Mouse (Mus musculus) forebrain, embryonic 14.5 days (tissue): ENCODE measurements at regions not wholly inside any gene's neighbourhood (a gene's known extent, or its start where the extent isn't known, plus 50 kb on each side); places are given as distances from the start of the nearest gene placed in this dataset.
A peak's percentile ranks its signal among the peaks of the same experiment; 100 is the strongest.

Experiments used
- ATAC-seq: fragments of 200-750 bp; cut with Nextera tagmentation; 2 replicates; pipeline ENCODE4 v1.8.0; 2017; ENCODE audit warnings: mild to moderate bottlenecking, moderate library complexity
- DNase-seq: peaks from one replicate; pipeline ENCODE4 v3.0.0-alpha.2; 2015; ENCODE audit warnings: low spot score
- H3K27ac ChIP-seq: fragments of 300-500 bp; sonication (generic); 2 replicates; pipeline ENCODE4 v1.5.1; 2014; ENCODE audit warnings: low read depth, mild to moderate bottlenecking, control low read depth, low read length, moderate library complexity
- H3K27me3 ChIP-seq: fragments of 300-500 bp; sonication (generic); replicated peaks from 2 replicates; pipeline ENCODE4 v1.6.1; 2014; ENCODE audit warnings: low read length, control low read depth, mixed read lengths; ENCODE audit not compliant: control insufficient read depth, insufficient read depth
- H3K36me3 ChIP-seq: fragments of 300-500 bp; sonication (generic); 2 replicates; pipeline ENCODE4 v1.6.1; 2014; ENCODE audit warnings: low read length, control low read depth; ENCODE audit not compliant: control insufficient read depth, insufficient read depth
- H3K4me1 ChIP-seq: fragments of 300-500 bp; sonication (generic); 2 replicates; pipeline ENCODE4 v1.6.1; 2014; ENCODE audit warnings: antibody characterized with exemption, low read length, control low read depth; ENCODE audit not compliant: control insufficient read depth, insufficient read depth
- H3K4me2 ChIP-seq: fragments of 300-500 bp; sonication (generic); 2 replicates; pipeline ENCODE4 v1.6.1; 2014; ENCODE audit warnings: mild to moderate bottlenecking, control low read depth, low read length
- H3K4me3 ChIP-seq: fragments of 300-500 bp; sonication (generic); 2 replicates; pipeline ENCODE4 v1.5.1; 2014; ENCODE audit warnings: low read depth, low read length, control low read depth
- H3K9ac ChIP-seq: fragments of 300-500 bp; sonication (generic); 2 replicates; pipeline ENCODE4 v1.6.1; 2014; ENCODE audit warnings: mild to moderate bottlenecking, low read length, control low read depth, moderate library complexity
- H3K9me3 ChIP-seq: fragments of 300-500 bp; sonication (generic); replicated peaks from 2 replicates; pipeline ENCODE4 v1.6.1; 2016; ENCODE audit warnings: low read length, control low read depth, mixed read lengths; ENCODE audit not compliant: control insufficient read depth
- WGBS: fragments of 180-500 bp; shearing (Covaris S2); extraction: QIAGEN DNeasy Blood & Tissue Kit; methylation state at CpG from one replicate; pipeline ENCODE4 v1.1.7; 2014; 5-methylcytosine and 5-hydroxymethylcytosine counted together

DNA sequence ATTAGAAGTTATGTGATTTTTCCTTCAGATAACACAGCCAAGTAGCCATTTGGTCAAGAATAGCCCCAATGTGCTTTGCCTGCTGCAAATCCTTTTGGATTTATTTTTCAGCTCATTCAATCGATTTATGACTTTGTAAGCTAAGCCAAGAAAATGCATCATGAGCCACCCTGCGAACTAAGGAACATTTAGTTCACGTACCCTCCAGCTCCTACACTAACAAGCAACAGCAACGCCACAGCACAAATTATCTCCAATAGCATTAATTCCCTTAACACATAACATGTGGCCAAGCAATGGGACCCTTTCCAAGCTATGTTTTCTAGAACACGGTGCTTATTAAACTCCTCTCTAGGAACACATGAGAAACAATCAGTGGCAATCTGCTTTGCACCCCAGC, 392.4 kb upstream of the Intu start:
- DNase-seq (peak; percentile 14), ATAC-seq (no peak)
- Histone ChIP-seq H3K4me1 (no peaks in the 10 kb centered on the region), H3K36me3 (no peaks in the 10 kb centered on the region), H3K27me3 (no peaks in the 10 kb centered on the region), H3K9me3 (no peaks in the 10 kb centered on the region), H3K9ac (no peak overlapping the region), H3K4me3 (no peak overlapping the region), H3K27ac (no peak overlapping the region), H3K4me2 (no peak overlapping the region)
- 86% methylated on average over 5 of the region's 5 CpGs for WGBS

DNA sequence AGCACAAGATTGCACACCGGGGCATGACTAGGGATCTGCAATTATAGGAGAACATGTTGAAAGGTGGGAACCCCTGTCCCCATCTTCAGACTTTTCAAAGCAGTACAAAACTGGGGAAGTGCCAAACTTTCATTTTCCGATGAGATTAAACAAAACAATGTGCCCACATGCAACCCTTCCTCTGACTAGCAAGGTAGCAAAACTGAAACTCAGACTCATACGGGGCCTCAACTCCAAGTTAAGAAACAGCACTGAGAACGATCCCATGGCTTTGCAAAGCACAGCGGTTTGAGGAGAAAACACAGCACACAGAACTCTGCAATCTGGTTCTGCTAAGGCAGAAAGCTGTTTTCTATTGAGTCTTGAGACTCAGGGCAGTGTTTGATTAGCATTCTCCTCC, 388.9 kb upstream of the Intu start:
- no peak overlapping the region for H3K4me3 ChIP-seq
- DNase-seq (no peak), ATAC-seq (no peak)
- no peak overlapping the region for H3K4me2 ChIP-seq
- 89% methylated on average over 5 of the region's 5 CpGs for WGBS
- H3K27ac ChIP-seq: no peak overlapping the region
- H3K36me3 ChIP-seq: no peaks in the 10 kb centered on the region
- no peak overlapping the region for H3K9ac ChIP-seq
- H3K27me3 ChIP-seq: no peaks in the 10 kb centered on the region
- no peaks in the 10 kb centered on the region; the same call in 1 of the 2 replicates for H3K9me3 ChIP-seq
- no peaks in the 10 kb centered on the region for H3K4me1 ChIP-seq

DNA sequence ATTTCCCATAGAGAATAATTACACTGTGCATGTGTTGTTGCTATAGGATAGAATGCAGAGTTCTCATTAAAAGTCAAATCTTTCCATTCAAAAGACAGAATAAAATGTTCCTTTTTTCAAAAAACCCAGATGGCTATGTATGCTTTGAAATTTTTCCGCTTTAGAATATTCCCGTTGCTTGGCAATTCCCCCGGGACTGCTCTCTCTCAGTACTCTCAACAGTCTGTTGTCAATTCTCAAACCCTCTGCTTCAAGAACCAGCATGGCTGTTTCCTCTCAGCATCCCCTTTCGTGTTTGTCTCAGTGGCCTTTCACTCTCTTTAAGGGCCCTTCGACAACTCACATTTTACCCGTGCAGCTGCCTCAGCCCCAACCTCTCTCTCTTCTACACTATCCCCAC, 372.5 kb upstream of the Intu start:
- 72% methylated on average over 6 of the region's 6 CpGs for WGBS
- Histone ChIP-seq H3K4me2 (no peak overlapping the region), H3K4me3 (no peak overlapping the region), H3K27me3 (no peaks in the 10 kb centered on the region), H3K27ac (no peak overlapping the region), H3K9me3 (no peaks in the 10 kb centered on the region), H3K36me3 (no peaks in the 10 kb centered on the region), H3K4me1 (no peaks in the 10 kb centered on the region), H3K9ac (no peak overlapping the region)
- peak; percentile 54 for DNase-seq
- ATAC-seq: no peak

DNA sequence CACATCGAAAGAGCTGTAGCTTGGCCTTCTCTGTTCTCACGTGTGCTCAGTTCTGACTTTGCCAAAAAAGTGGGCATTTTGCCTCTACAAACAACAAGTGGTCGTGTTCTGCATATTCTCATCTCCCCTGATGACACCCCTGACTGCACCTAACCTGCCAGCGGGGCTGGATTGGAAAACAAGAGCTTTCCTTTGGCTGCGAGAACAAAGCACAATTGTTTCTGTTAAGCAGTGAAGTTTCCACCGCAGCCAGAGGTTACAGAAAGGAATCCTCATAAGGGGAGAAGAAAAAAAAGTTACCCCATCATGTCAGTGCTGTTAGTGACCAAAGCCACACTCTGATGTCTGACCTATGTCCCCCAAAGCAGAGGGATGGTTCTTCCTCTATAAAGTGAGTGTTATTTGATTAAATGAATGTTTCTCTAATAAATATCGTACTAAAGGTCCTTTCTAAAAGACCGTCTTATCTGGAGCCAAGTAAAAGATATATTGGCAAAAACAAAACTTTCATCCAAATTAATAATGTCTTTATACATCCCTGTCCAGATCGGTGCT, 371.4 kb upstream of the Intu start:
- Histone ChIP-seq H3K4me3 (no peak overlapping the region), H3K27me3 (no peaks in the 10 kb centered on the region), H3K9ac (no peak overlapping the region), H3K36me3 (no peaks in the 10 kb centered on the region), H3K4me2 (no peak overlapping the region), H3K27ac (no peak overlapping the region), H3K9me3 (no peaks in the 10 kb centered on the region), H3K4me1 (no peaks in the 10 kb centered on the region)
- DNase-seq (no peak), ATAC-seq (no peak)
- WGBS: 58% methylated on average over 9 of the region's 9 CpGs

DNA sequence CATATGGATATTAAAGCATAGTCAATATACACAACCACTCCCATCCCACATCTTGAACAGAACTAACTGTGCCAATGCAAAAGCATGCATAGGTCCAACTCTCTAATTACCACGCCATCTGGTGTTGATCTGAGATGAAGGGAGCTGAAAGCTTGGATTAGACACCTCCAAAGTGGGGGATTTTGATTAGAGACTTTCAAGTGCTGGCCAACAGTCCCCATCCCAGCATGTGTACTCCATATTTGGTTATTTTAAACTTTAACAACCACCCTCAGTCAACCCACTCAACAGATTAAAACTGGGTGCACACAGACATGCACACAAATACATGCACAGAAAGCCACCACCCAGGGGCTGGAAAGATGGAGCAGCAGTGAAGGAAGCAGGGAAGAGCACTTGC, 366.9 kb upstream of the Intu start:
- H3K4me3 ChIP-seq: no peak overlapping the region
- no peaks in the 10 kb centered on the region for H3K9me3 ChIP-seq
- peak; percentile 68 for DNase-seq
- peak; percentile 71; the same call in 1 of the 2 replicates for ATAC-seq
- H3K27ac ChIP-seq: no peak overlapping the region
- no peak overlapping the region for H3K9ac ChIP-seq
- WGBS: 82% methylated on average over 1 of the region's 1 CpGs
- H3K27me3 ChIP-seq: no peaks in the 10 kb centered on the region
- H3K4me1 ChIP-seq: no peaks in the 10 kb centered on the region
- H3K36me3 ChIP-seq: no peaks in the 10 kb centered on the region
- no peak overlapping the region for H3K4me2 ChIP-seq

DNA sequence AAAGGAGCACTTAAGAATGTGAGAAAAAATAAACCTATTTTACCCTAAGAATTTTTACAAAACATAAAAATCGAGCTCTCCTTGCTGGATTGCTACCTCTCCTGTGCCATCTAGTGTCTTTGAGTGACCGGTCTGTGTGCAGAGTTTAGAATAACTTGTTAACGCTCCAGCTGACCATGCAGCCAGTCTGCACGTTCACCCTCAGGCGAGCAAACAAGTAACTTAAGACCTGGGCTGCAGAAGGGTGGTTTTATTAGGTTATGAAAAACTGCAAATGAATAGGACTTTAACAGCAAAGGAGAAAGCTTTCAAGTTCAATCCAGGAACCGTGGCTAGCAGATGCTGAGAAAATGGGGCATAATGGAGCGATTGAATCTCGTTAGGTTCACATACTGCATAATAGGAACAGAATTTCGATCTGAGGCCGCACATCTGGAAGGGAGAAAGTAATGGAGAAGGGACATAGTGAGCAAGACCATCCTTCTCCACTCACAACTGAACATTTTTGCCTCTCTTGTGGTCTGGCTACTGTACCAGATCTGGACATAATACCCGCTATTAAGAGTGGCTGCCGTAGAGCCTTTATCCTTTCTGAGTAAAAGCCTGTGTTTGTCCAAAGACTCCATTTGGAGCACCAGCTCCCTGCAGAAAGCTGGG, 363.0 kb upstream of the Intu start:
- H3K4me3 ChIP-seq: no peak overlapping the region
- WGBS: 38% methylated on average over 12 of the region's 12 CpGs
- H3K27me3 ChIP-seq: no peaks in the 10 kb centered on the region
- no peaks in the 10 kb centered on the region for H3K9me3 ChIP-seq
- H3K4me1 ChIP-seq: no peaks in the 10 kb centered on the region
- H3K9ac ChIP-seq: no peak overlapping the region
- DNase-seq: no peak
- no peak overlapping the region for H3K4me2 ChIP-seq
- no peak overlapping the region for H3K27ac ChIP-seq
- H3K36me3 ChIP-seq: no peaks in the 10 kb centered on the region
- 0 out of 2 replicates have a peak, but pooled peaks have one; percentile 31 for ATAC-seq

DNA sequence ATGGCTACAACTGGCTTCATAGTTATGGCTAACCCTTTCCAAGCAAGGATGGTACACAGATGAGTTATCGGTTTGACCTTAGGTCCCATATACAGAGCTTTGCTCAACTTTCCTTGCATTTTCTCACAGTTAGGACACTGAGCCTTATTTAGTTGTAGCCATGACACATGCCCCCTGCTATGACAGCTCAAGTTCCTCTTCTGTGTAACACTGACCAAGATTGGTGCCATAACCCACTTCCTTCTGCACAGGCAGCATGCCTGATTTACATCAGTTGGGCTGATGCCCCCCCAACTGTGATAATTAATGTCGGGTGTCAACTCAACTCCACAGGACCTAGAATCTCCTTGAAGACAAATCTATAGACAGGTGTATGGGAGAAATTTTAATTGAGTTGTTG, 361.5 kb upstream of the Intu start:
- Histone ChIP-seq H3K9me3 (no peaks in the 10 kb centered on the region), H3K36me3 (no peaks in the 10 kb centered on the region), H3K9ac (no peak overlapping the region), H3K4me3 (no peak overlapping the region), H3K27me3 (no peaks in the 10 kb centered on the region), H3K27ac (no peak overlapping the region), H3K4me2 (no peak overlapping the region), H3K4me1 (no peaks in the 10 kb centered on the region)
- 91% methylated on average over 2 of the region's 2 CpGs for WGBS
- no peak for ATAC-seq
- no peak for DNase-seq

DNA sequence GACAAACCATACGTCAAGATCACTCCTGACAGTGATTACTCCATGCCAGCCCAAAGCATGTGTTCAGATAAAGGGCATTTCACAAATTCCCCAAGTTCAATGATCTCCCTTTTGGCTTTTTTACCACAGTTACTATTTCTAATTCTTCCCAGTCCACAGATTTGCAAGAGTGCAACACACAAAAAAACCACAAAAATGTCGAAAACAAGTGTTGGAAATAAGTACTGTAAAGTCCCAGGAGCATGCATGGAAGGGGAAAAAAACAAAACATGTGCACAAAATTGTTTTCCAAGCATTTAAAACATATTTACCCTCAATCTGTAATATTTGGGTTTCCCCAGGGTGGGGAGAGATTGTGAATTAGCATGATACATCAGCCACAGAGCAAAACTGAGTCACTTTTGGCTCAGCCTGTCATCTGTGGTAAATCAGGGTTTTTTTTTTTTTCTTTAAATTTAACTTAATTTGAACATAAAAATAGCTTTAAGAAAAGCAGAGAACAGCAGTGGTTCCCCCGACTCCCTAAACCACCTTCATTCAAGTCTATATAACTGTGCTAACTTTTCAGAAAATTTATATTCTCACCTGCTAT, 351.3 kb upstream of the Intu start:
- no peak for ATAC-seq
- 86% methylated on average over 3 of the region's 3 CpGs for WGBS
- H3K4me3 ChIP-seq: no peak overlapping the region
- no peaks in the 10 kb centered on the region for H3K9me3 ChIP-seq
- no peak overlapping the region for H3K9ac ChIP-seq
- H3K36me3 ChIP-seq: no peaks in the 10 kb centered on the region
- no peaks in the 10 kb centered on the region for H3K27me3 ChIP-seq
- no peak overlapping the region for H3K4me2 ChIP-seq
- H3K4me1 ChIP-seq: no peaks in the 10 kb centered on the region
- H3K27ac ChIP-seq: no peak overlapping the region
- no peak for DNase-seq

DNA sequence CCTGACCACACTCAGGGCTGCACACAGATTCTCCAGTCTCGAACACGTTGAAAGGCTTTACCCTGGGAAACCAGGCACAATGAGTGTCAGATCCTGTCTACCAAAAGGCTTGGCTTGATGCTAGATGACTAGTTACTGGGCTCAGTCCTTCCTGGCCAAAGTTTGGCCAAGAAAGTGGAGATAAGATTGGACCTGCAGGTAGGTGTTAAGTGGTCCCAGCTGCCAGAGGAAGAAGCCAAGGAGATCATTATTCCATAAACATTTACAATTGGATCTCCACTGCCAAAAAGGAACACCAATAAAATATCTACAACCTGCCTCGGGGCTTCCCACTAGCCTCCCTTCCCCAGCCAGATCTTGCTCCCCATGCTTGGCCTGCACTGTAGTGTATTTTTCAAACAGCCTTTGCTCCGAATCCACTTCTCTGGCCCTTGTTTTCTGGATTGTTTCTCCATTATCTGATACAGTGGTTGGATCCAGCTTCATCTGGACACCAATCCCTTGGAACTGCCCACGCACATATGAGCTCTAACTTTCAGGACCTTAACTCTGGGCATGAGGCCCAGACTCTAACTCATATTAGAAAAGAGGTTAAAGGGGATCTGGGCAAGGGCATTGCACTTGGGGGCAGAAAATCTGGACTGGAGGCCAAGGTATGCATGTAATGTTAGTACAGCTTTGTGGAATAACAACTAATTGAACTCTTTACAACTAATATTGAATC, 345.3 kb upstream of the Intu start:
- Histone ChIP-seq H3K36me3 (no peaks in the 10 kb centered on the region), H3K4me1 (no peaks in the 10 kb centered on the region), H3K9me3 (no peaks in the 10 kb centered on the region), H3K4me2 (no peak overlapping the region), H3K4me3 (no peak overlapping the region), H3K9ac (no peak overlapping the region), H3K27ac (no peak overlapping the region), H3K27me3 (no peaks in the 10 kb centered on the region)
- no peak for DNase-seq
- WGBS: 90% methylated on average over 5 of the region's 5 CpGs
- no peak for ATAC-seq
